Mouse (Mus musculus) adrenal gland, postnatal 4 days (tissue): ENCODE data around the gene Zdhhc17. TPM values are rescaled to one million over a fixed set of nuclear protein-coding genes. Genes with fewer than 3 reads are reported as not detected.

ENCODE experiments used
- DNase-seq, 2 experiments: peaks; one replicate each; pipeline ENCODE4 v3.0.0; 2021 to 2022; ENCODE audit warnings: low spot score in 2 of 2, mixed read lengths in 2 of 2
- total RNA-seq, 2 experiments: library from RNA; stranded (reverse); gene quantifications; 2 replicates each; pipeline ENCODE4 v1.2.3; 2021

Gene Zdhhc17
- total RNA-seq, 2 experiments from 2014 or later: 41.2 to 45.4 TPM

DNA sequence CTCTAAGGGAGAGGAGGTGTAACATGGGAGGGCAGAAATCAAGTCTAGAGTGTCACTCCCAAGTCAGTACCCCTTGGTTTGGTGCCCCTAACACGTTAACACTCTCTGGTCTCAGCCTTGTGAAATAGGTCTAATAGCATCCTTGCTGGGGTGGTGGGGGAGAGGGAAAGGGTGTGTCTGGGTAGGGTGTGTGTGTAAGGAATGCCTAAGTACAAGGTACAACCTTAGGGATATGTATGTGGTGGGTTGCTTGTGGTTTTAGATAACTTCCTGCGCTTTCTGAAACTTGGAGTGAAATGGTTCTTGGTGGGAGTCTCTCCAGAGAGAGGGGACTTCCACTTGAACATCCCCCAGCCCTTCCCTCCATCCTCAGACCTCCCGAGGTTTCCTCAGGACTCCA lies 88.0 kb downstream of the Zdhhc17 start:
- DNase-seq: no peak

DNA sequence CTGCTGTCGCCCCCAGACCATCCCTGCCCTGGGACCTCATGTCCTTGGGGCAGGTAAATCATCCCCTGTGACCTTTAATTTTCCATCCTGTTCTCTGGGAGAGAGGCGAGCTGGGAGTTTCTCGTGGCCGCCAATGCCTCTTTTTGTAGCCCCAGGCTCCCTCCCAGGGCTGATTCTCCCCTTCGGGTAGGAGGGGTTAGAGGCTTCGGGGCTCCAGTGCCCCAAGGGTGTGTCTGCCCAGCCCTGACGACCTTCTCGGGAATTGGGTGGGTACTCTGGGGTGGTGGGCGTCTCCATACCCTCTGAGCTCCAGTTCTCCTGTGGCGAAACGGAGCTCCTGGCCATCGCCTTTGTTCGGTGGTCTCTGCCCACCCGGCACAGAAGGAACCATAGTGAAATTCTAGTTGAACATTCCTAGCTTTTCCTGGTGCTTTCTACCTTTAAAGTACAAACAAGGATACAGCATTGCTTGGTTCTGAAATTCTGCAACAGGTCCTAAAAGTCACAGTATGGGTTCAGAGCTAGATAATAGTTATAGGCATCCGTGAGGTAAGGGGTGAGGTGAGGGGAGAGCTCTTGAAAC lies 89.5 kb downstream of the Zdhhc17 start:
- DNase-seq: no peak

GRCm38 (mm10) chr10:110919531-110920343 lies 90.2 kb downstream of the Zdhhc17 start, which contains the start of gene Csrp2:
Gene Csrp2, plus strand, starts transcription at chr10:110919789.
- DNase-seq: peak; percentile 85 to 86

- no peak for DNase-seq
These were observed 91.2 kb downstream of the Zdhhc17 start for GRCm38 (mm10) chr10:110918414-110919391.

- no peak for DNase-seq
These were observed 92.4 kb downstream of the Zdhhc17 start for GRCm38 (mm10) chr10:110917521-110917920.

- no peak for DNase-seq
These were observed 93.1 kb downstream of the Zdhhc17 start for GRCm38 (mm10) chr10:110916666-110917344.

DNA sequence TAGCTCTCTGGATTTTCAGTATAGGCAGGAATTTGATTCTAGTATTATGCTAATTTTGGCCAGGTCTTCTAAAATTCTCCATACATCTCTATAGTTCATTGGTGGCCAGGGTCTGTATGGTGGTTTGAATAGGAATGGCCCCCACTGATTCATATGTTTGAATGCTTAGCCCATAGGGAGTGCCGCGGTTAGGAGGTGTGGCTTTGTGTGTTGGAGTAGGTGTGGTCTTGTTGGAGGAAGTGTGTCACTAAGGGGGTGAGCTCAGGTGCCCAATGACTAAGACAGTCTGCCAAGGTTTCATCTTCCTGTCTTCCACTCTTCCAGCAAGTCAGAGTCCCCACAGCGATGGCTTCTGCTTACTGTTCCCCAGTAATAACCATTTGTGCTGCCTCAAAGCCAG lies 106.1 kb downstream of the Zdhhc17 start:
- no peak for DNase-seq

GRCm38 (mm10) chr10:110899744-110900501 lies 110.0 kb downstream of the Zdhhc17 start:
- DNase-seq: no peak

Other genes with a start within 250 kb of the Zdhhc17 start
- 100 to 1,000 TPM; 160 to 188 TPM for gene Csrp2, start 90.4 kb downstream of the Zdhhc17 start, total RNA-seq
- gene Osbpl8, start 154.6 kb upstream of the Zdhhc17 start, total RNA-seq: 10 to 100 TPM; 30.8 to 33.9 TPM